8 mouse cellular contexts compared by ENCODE assay signal in genomic region chr9:108489702-108490558, GRCm38 (mm10). TPM values are rescaled to one million over a fixed set of nuclear protein-coding genes. Genes with fewer than 3 reads are reported as not detected.
DNase-seq lines count a peak whose midpoint lies in the region; ATAC-seq and TF ChIP-seq lines count a peak whose summit lies in the region.

No protein-coding gene starts in this region.

- WGBS in liver, adult 2 months = 69% methylated on average over 26 of the region's 26 CpGs
- WGBS in embryonic facial prominence, embryonic 11.5 days = 64% methylated on average over 26 of the region's 26 CpGs
- WGBS in hindbrain, postnatal 0 days = 56% methylated on average over 26 of the region's 26 CpGs

- no peaks in the 10 kb centered on the region for H3K79me2 ChIP-seq in liver, adult 2 months (ENCODE audit: control insufficient read depth, insufficient read depth, low read length)
- H3K79me2 ChIP-seq in myocyte (ENCODE audit: control insufficient read depth, insufficient read depth) = peaks cover 22% of the 10 kb centered on the region

- peaks cover 11% of the 10 kb centered on the region; the same call in 1 of the 2 replicates for H3K36me3 ChIP-seq in liver, adult 2 months (ENCODE audit: control insufficient read depth, insufficient read depth, low read length)
- H3K36me3 ChIP-seq in embryonic facial prominence, embryonic 11.5 days (replicated peaks; ENCODE audit: control insufficient read depth, insufficient read depth, low read depth, low read length) = peaks cover 17% of the 10 kb centered on the region
- peaks cover 25% of the 10 kb centered on the region for H3K36me3 ChIP-seq in hindbrain, postnatal 0 days (ENCODE audit: insufficient read depth, low read length)
- H3K36me3 ChIP-seq in myocyte (ENCODE audit: control insufficient read depth, insufficient read depth) = peaks cover 24% of the 10 kb centered on the region

- no peaks in the 10 kb centered on the region for H3K27me3 ChIP-seq in liver, adult 2 months (ENCODE audit: control insufficient read depth, insufficient read depth, low read length)
- H3K27me3 ChIP-seq in embryonic facial prominence, embryonic 11.5 days (ENCODE audit: control insufficient read depth, insufficient read depth, low read length) = no peaks in the 10 kb centered on the region
- no peaks in the 10 kb centered on the region for H3K27me3 ChIP-seq in hindbrain, postnatal 0 days (ENCODE audit: insufficient read depth, low read length)
- no peaks in the 10 kb centered on the region for H3K27me3 ChIP-seq in myocyte (ENCODE audit: control insufficient read depth, insufficient read depth, insufficient read length)

- H3K27ac ChIP-seq in liver, adult 2 months (replicated peaks; ENCODE audit: insufficient read depth, low read depth, low read length) = peak overlapping the region; percentile 56
- H3K27ac ChIP-seq in embryonic facial prominence, embryonic 11.5 days (replicated peaks; ENCODE audit: low read depth, low read length) = peak overlapping the region; percentile 95
- H3K27ac ChIP-seq in hindbrain, postnatal 0 days = peak overlapping the region; percentile 97

- H3K4me2 ChIP-seq in embryonic facial prominence, embryonic 11.5 days (ENCODE audit: low read depth, low read length) = peak overlapping the region; percentile 48
- peak overlapping the region; percentile 76 for H3K4me2 ChIP-seq in hindbrain, postnatal 0 days (ENCODE audit: low read depth, low read length)
- peak overlapping the region; percentile 57 for H3K4me2 ChIP-seq in myocyte (ENCODE audit: low read depth)

- peak overlapping the region; percentile 95 for H3ac ChIP-seq in myocyte (ENCODE audit: control insufficient read depth, insufficient read length)

- TF ChIP-seq CTCF in liver, adult 2 months (IDR thresholded peaks at IDR 0.05; ENCODE audit: low read depth, low read length) = 0 out of 2 replicates have a peak, but pooled peaks have one; percentile 1
- TF ChIP-seq CTCF in hindbrain, postnatal 0 days (IDR thresholded peaks at IDR 0.05; ENCODE audit: low read depth) = peak; percentile 4; the same call in 1 of the 2 replicates

- no peak for DNase-seq in liver, adult 2 months (ENCODE audit: extremely low read depth, low read depth, low spot score)
- DNase-seq in liver = no peak
- no peak for DNase-seq in embryonic facial prominence, embryonic 11.5 days (ENCODE audit: low spot score)
- no peak for DNase-seq in hindbrain, postnatal 0 days (ENCODE audit: low spot score)
- DNase-seq in embryo, embryonic 9.5 days (ENCODE audit: extremely low spot score) = no peak
- no peak for DNase-seq in frontal cortex, postnatal 36 days (ENCODE audit: low spot score in 2 of 2)
- no peak for DNase-seq in layer of hippocampus, adult 9-11 months

- peak; percentile 5; the same call in 1 of the 2 replicates for ATAC-seq in embryonic facial prominence, embryonic 11.5 days (replicated peaks; ENCODE audit: insufficient number of reproducible peaks, low FRiP score, low TSS enrichment, low read depth)
- no peak for ATAC-seq in hindbrain, postnatal 0 days

- H3K4me3 ChIP-seq in liver, adult 2 months (ENCODE audit: insufficient read depth, low read depth, low read length) = peak overlapping the region; percentile 82
- H3K4me3 ChIP-seq in embryonic facial prominence, embryonic 11.5 days (ENCODE audit: low read depth, low read length) = peak overlapping the region; percentile 91
- peak overlapping the region; percentile 95 for H3K4me3 ChIP-seq in hindbrain, postnatal 0 days (ENCODE audit: low read length)
- H3K4me3 ChIP-seq in myocyte = peak overlapping the region; percentile 93

- H3K4me1 ChIP-seq in liver, adult 2 months (ENCODE audit: control insufficient read depth, insufficient read depth, low read length) = peaks cover 10% of the 10 kb centered on the region; the same call in 1 of the 2 replicates
- H3K4me1 ChIP-seq in embryonic facial prominence, embryonic 11.5 days (ENCODE audit: control insufficient read depth, insufficient read depth, low read length) = peaks cover 4% of the 10 kb centered on the region
- peaks cover 16% of the 10 kb centered on the region for H3K4me1 ChIP-seq in hindbrain, postnatal 0 days (ENCODE audit: insufficient read depth, low read length)

- no peak for TF ChIP-seq POLR2A in liver, adult 2 months (IDR thresholded peaks at IDR 0.05; ENCODE audit: extremely low read depth, insufficient read depth, low read length)
- no peak for TF ChIP-seq POLR2A in myocyte (IDR thresholded peaks at IDR 0.05; ENCODE audit: insufficient read length, low read depth)

- peak overlapping the region; percentile 33 for H3K9ac ChIP-seq in liver, adult 2 months (ENCODE audit: low read depth, low read length)
- peak overlapping the region; percentile 76 for H3K9ac ChIP-seq in embryonic facial prominence, embryonic 11.5 days (replicated peaks; ENCODE audit: low read length)
- peak overlapping the region; percentile 96 for H3K9ac ChIP-seq in hindbrain, postnatal 0 days (replicated peaks; ENCODE audit: low read length)

- no peaks in the 10 kb centered on the region for H3K9me3 ChIP-seq in embryonic facial prominence, embryonic 11.5 days (replicated peaks; ENCODE audit: control insufficient read depth, low read length)
- H3K9me3 ChIP-seq in hindbrain, postnatal 0 days (ENCODE audit: low read length) = no peaks in the 10 kb centered on the region

TF ChIP-seq in myocyte, 11 proteins besides CTCF, POLR2A, EP300 and RAD21:
- no peak for TF ChIP-seq E2F4 (IDR thresholded peaks at IDR 0.05; ENCODE audit: insufficient read depth)
- no peak for TF ChIP-seq USF1 (IDR thresholded peaks at IDR 0.05; ENCODE audit: low read depth)
- TF ChIP-seq TCF3 (IDR thresholded peaks at IDR 0.05; ENCODE audit: insufficient read length, low read depth) = no peak
- no peak for TF ChIP-seq MYOG (IDR thresholded peaks at IDR 0.05; ENCODE audit: control insufficient read depth in 1 of 3, insufficient read depth in 1 of 3, insufficient read length in 2 of 3, low read depth in 2 of 3)
- TF ChIP-seq TCF12 (IDR thresholded peaks at IDR 0.05; ENCODE audit: insufficient read depth, poor library complexity, severe bottlenecking) = no peak

RNA-seq across cellular contexts. Expression of gene Usp19, which starts 0.5 kb away (rescaled TPM):
- 24.3 and 34.1 TPM in 2 replicates for total RNA-seq in liver, adult 2 months (2014; rRNA removed)
- polyA plus RNA-seq in liver, adult 2 months (2012; rRNA removed) = 51.7 and 80.5 TPM in 2 replicates
- 52.5 and 59.2 TPM in 2 replicates for polyA plus RNA-seq in embryonic facial prominence, embryonic 11.5 days (2014; fragmentation: Nextera tagmentation; extraction: Ambion mirVana)
- total RNA-seq in hindbrain, postnatal 0 days (2014; rRNA removed) = 87.6 and 104 TPM in 2 replicates
- 51.6 and 52.0 TPM in 2 replicates for polyA plus RNA-seq in hindbrain, postnatal 0 days (2015; fragmentation: Nextera tagmentation; extraction: Ambion mirVana)
- polyA plus RNA-seq in myocyte (2012; fragmentation: generic; extraction: Trizol) = 86.6 TPM

RNA-seq across cellular contexts. Expression of gene Lamb2, which starts 10.4 kb away (rescaled TPM):
- total RNA-seq in liver, adult 2 months (2014; rRNA removed) = 4.0 and 4.8 TPM in 2 replicates
- polyA plus RNA-seq in liver, adult 2 months (2012; rRNA removed) = 2.7 and 5.0 TPM in 2 replicates
- 15.3 and 15.4 TPM in 2 replicates for polyA plus RNA-seq in embryonic facial prominence, embryonic 11.5 days (2014; fragmentation: Nextera tagmentation; extraction: Ambion mirVana)
- 77.5 and 99.8 TPM in 2 replicates for total RNA-seq in hindbrain, postnatal 0 days (2014; rRNA removed)
- 16.0 and 18.6 TPM in 2 replicates for polyA plus RNA-seq in hindbrain, postnatal 0 days (2015; fragmentation: Nextera tagmentation; extraction: Ambion mirVana)
- polyA plus RNA-seq in myocyte (2012; fragmentation: generic; extraction: Trizol) = 61.6 TPM

RNA-seq across cellular contexts. Expression of gene Qars, which starts 17.6 kb away (rescaled TPM):
- 69.6 and 70.6 TPM in 2 replicates for total RNA-seq in liver, adult 2 months (2014; rRNA removed)
- 90.2 and 99.4 TPM in 2 replicates for polyA plus RNA-seq in liver, adult 2 months (2012; rRNA removed)
- polyA plus RNA-seq in embryonic facial prominence, embryonic 11.5 days (2014; fragmentation: Nextera tagmentation; extraction: Ambion mirVana) = 130 and 138 TPM in 2 replicates
- 153 and 175 TPM in 2 replicates for total RNA-seq in hindbrain, postnatal 0 days (2014; rRNA removed)
- 55.2 and 58.3 TPM in 2 replicates for polyA plus RNA-seq in hindbrain, postnatal 0 days (2015; fragmentation: Nextera tagmentation; extraction: Ambion mirVana)
- 168 TPM for polyA plus RNA-seq in myocyte (2012; fragmentation: generic; extraction: Trizol)

RNA-seq across cellular contexts. Expression of gene Qrich1, which starts 26.7 kb away (rescaled TPM):
- 43.0 and 52.7 TPM in 2 replicates for total RNA-seq in liver, adult 2 months (2014; rRNA removed)
- 50.7 and 54.9 TPM in 2 replicates for polyA plus RNA-seq in liver, adult 2 months (2012; rRNA removed)
- polyA plus RNA-seq in embryonic facial prominence, embryonic 11.5 days (2014; fragmentation: Nextera tagmentation; extraction: Ambion mirVana) = 165 and 168 TPM in 2 replicates
- 226 and 252 TPM in 2 replicates for total RNA-seq in hindbrain, postnatal 0 days (2014; rRNA removed)
- 98.1 and 98.7 TPM in 2 replicates for polyA plus RNA-seq in hindbrain, postnatal 0 days (2015; fragmentation: Nextera tagmentation; extraction: Ambion mirVana)
- polyA plus RNA-seq in myocyte (2012; fragmentation: generic; extraction: Trizol) = 44.0 TPM

RNA-seq across cellular contexts. Expression of gene Klhdc8b, which starts 28.5 kb away (rescaled TPM):
- total RNA-seq in liver, adult 2 months (2014; rRNA removed) = 8.7 and 10.1 TPM in 2 replicates
- polyA plus RNA-seq in liver, adult 2 months (2012; rRNA removed) = 13.2 and 25.6 TPM in 2 replicates
- polyA plus RNA-seq in embryonic facial prominence, embryonic 11.5 days (2014; fragmentation: Nextera tagmentation; extraction: Ambion mirVana) = 19.0 and 22.4 TPM in 2 replicates
- total RNA-seq in hindbrain, postnatal 0 days (2014; rRNA removed) = 62.6 and 72.8 TPM in 2 replicates
- polyA plus RNA-seq in hindbrain, postnatal 0 days (2015; fragmentation: Nextera tagmentation; extraction: Ambion mirVana) = 44.9 and 46.5 TPM in 2 replicates
- 3.7 TPM for polyA plus RNA-seq in myocyte (2012; fragmentation: generic; extraction: Trizol)

Comparison
In these comparisons a context has a peak if more than half of its experiments do, and no peak if none do; other contexts are left out.
1. H3K9ac ChIP-seq: peak in every context shown above with its lines; median percentile 96 in hindbrain, postnatal 0 days; 76 in embryonic facial prominence, embryonic 11.5 days; 33 in liver, adult 2 months.